Mouse (Mus musculus) stomach, embryonic 16.5 days (tissue): ENCODE measurements around the gene Gjc2. TPM values are rescaled to one million over a fixed set of nuclear protein-coding genes. Genes with fewer than 3 reads are reported as not detected.

Source experiments
- ATAC-seq: fragments of 200-750 bp; cut with Nextera tagmentation; 2 replicates; pipeline ENCODE4 v1.8.0; 2017; ENCODE audit warnings: moderate number of reproducible peaks, moderate TSS enrichment; ENCODE audit not compliant: insufficient read depth, low FRiP score
- H3K27ac ChIP-seq: fragments of 300-500 bp; sonication (generic); 2 replicates; pipeline ENCODE4 v1.5.1; 2014; ENCODE audit warnings: low read length
- H3K27me3 ChIP-seq: fragments of 300-500 bp; sonication (generic); 2 replicates; pipeline ENCODE4 v1.6.1; 2014; ENCODE audit warnings: low read length, control low read depth, mixed read lengths; ENCODE audit not compliant: control insufficient read depth, insufficient read depth
- H3K36me3 ChIP-seq: fragments of 300-500 bp; sonication (generic); 2 replicates; pipeline ENCODE4 v1.6.1; 2014; ENCODE audit warnings: low read length; ENCODE audit not compliant: control insufficient read depth, insufficient read depth
- H3K4me1 ChIP-seq: fragments of 300-500 bp; sonication (generic); 2 replicates; pipeline ENCODE4 v1.6.1; 2014; ENCODE audit warnings: low read length, control low read depth, mixed read lengths; ENCODE audit not compliant: control insufficient read depth, insufficient read depth
- H3K4me2 ChIP-seq: fragments of 300-500 bp; sonication (generic); 2 replicates; pipeline ENCODE4 v1.6.1; 2014; ENCODE audit warnings: low read depth, low read length, mixed read lengths
- H3K4me3 ChIP-seq: fragments of 300-500 bp; sonication (generic); replicated peaks from 2 replicates; pipeline ENCODE4 v1.5.1; 2014; ENCODE audit warnings: mild to moderate bottlenecking, low read length
- H3K9ac ChIP-seq: fragments of 300-500 bp; sonication (generic); 2 replicates; pipeline ENCODE4 v1.6.1; 2014; ENCODE audit warnings: low read length
- H3K9me3 ChIP-seq: fragments of 300-500 bp; sonication (generic); replicated peaks from 2 replicates; pipeline ENCODE4 v1.6.1; 2016; ENCODE audit warnings: low read length, control low read depth; ENCODE audit not compliant: control insufficient read depth
- WGBS: fragments of 180-500 bp; shearing (Covaris S2); extraction: QIAGEN DNeasy Blood & Tissue Kit; methylation state at CpG from one replicate; pipeline ENCODE4 v1.1.7; 2014; 5-methylcytosine and 5-hydroxymethylcytosine counted together
- polyA plus RNA-seq: library from polyadenylated mRNA; unstranded; fragments of >200 nt; fragmentation: Nextera tagmentation; extraction: Ambion mirVana; gene quantifications from 2 replicates; pipeline ENCODE4 v1.2.1, GENCODE M21; 2015

Gjc2 gene
- polyA plus RNA-seq: 0.62 and 0.64 TPM in 2 replicates

DNA sequence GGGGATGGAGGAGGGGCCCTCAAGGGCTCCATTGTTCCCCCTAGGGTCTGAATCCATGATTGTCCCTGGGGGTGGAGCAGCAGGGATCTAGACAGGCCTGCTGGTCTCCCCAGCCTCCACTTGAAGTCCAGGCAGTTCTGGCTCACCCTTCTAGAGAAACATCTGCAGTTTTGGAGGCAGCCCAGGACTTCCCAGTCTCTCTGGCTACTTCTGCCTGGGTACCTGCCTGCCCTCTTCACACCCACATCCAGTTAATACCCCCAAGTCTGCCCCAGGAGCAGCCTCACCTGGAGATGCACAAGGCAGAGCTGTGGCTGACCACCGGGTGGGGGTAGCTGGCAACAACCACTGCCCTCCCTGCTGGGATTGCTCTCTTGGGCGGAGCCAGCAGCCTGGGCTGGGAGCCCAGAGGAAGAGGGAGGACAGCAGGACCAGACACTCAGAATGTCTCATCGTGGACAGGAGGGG, at the start of gene Gjc2:
Gjc2 (minus strand) TSS at position 350 of the 468 bp plus-strand sequence.
- Histone ChIP-seq H3K9me3 (no peaks in the 10 kb centered on the region), H3K4me3 (no peak within 1 kb of the TSS), H3K36me3 (peaks cover 7% of the 10 kb centered on the region; the same call in 1 of the 2 replicates), H3K4me1 (peaks cover 12% of the 10 kb centered on the region), H3K27me3 (peaks cover 19% of the 10 kb centered on the region; the same call in 1 of the 2 replicates), H3K4me2 (0 out of 2 replicates have a peak within 1 kb of the TSS, but pooled peaks have one; percentile 7), H3K27ac (peak within 1 kb of the TSS; percentile 77), H3K9ac (peak within 1 kb of the TSS; percentile 24)
- peak; percentile 70; the same call in 1 of the 2 replicates for ATAC-seq
- 31% methylated on average over 3 of the region's 3 CpGs for WGBS

DNA sequence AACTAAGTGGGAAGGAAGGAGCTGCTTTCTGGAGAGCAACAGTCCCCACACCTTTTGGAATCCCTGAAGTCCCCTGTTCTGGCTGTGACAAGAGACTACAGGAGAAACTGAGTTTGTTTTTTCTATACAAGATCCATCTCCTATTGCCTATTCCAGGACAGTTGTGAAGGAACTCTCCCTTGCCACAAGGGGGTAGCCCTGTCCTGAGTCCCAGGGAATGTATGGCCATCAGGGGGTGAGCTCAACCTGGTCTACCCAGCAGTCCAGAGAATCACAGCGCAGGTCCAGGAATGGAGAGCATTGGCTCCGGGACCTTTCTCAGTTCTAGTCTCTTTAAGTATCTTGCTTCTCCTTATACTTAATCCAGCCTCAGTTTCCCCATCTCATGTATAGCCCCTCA, 49.8 kb upstream of the Gjc2 start:
- no peak overlapping the region for H3K4me3 ChIP-seq
- WGBS: 71% methylated on average over 2 of the region's 2 CpGs

DNA sequence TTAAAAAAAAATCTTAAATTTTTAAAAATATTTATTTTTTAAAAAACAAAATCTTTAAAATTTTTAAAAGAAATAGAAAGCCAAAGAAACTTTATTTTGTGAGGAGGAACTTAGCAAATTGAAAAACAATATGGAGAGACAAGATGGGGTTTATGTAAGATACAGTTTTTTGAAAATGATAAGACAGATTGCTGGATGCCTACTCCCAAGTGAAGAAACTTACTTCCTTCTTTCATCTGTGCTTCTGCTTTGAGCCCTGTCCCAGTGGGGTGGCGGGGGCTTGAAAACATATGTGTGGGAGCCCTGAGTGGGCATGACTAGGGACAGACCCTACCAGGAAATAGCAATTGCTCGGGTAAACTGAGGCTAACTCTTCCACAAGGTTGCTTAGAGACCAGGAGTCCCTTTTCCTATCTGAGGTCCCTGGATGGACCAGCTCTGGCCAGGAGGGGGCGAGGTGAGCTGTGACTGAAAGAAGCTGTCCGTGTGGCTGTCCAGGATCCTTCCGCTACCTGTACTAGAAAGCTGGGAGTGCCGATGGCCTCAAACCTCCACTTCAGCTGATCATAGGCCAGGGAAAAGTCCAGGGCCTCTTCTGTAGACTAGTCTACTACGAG, 47.2 kb upstream of the Gjc2 start:
- Histone ChIP-seq H3K36me3 (no peaks in the 10 kb centered on the region), H3K4me3 (no peak overlapping the region), H3K4me2 (no peak overlapping the region), H3K9ac (no peak overlapping the region), H3K27me3 (no peaks in the 10 kb centered on the region), H3K9me3 (no peaks in the 10 kb centered on the region), H3K27ac (no peak overlapping the region), H3K4me1 (peaks cover 16% of the 10 kb centered on the region)
- no peak for ATAC-seq
- WGBS: 10% methylated on average over 7 of the region's 7 CpGs

More for the DNA sequence above, 49.8 kb upstream of the Gjc2 start:
- Histone ChIP-seq H3K9ac (no peak overlapping the region), H3K36me3 (no peaks in the 10 kb centered on the region), H3K4me1 (no peaks in the 10 kb centered on the region), H3K27ac (no peak overlapping the region), H3K9me3 (no peaks in the 10 kb centered on the region), H3K4me2 (no peak overlapping the region), H3K27me3 (no peaks in the 10 kb centered on the region)
- no peak for ATAC-seq

DNA sequence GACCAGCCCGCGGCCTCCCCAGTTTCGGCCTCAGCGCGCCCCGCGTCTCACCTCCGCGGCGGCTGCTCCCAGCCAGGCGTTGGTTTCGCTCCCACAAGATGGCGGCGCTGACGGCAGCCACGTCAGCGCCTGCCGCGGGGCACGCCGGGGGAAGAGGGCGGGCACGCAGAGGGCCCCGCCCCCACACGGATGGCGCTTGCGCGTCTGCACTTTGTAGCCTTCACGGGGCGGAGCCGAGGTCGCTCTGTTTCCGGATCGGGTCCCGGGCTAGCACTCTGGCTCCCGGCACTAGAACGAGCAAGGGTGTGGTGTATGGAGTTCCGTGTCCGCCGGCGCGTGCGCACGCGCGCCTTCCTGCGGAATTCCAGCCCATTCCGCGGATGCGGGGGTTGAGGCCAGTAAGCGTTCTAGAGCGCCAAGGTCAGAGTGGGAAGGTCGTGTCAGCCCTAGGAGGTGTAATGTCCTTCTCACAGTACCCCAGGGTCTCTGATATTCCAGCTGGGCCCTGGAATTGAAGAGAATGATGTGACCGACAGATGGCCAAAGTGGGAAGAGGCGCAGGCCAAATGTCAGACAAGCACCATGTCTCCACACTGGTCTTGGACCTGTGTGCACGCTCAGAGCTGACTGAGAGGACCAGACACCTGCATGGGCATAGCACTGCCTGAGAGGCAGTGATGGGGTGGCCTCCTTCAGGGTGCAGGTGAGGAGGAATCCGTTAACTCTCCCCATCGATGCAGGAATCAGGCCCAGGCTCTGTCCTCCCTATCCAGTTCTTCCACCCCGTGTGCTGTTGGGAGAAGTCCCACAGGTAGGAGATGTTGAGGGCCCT, 45.3 kb upstream of the Gjc2 start, which contains the start of gene Arf1:
Arf1 (minus strand) TSS at position 149 of the 832 bp plus-strand sequence.
- peak within 1 kb of the TSS; percentile 100 for H3K9ac ChIP-seq
- peak within 1 kb of the TSS; percentile 100 for H3K4me3 ChIP-seq
- H3K9me3 ChIP-seq: no peaks in the 10 kb centered on the region
- H3K4me1 ChIP-seq: peaks cover 35% of the 10 kb centered on the region
- peak within 1 kb of the TSS; percentile 95 for H3K4me2 ChIP-seq
- peak within 1 kb of the TSS; percentile 98 for H3K27ac ChIP-seq
- no peaks in the 10 kb centered on the region for H3K36me3 ChIP-seq
- peak; percentile 97 for ATAC-seq
- H3K27me3 ChIP-seq: no peaks in the 10 kb centered on the region
- 4% methylated on average over 59 of the region's 59 CpGs for WGBS

DNA sequence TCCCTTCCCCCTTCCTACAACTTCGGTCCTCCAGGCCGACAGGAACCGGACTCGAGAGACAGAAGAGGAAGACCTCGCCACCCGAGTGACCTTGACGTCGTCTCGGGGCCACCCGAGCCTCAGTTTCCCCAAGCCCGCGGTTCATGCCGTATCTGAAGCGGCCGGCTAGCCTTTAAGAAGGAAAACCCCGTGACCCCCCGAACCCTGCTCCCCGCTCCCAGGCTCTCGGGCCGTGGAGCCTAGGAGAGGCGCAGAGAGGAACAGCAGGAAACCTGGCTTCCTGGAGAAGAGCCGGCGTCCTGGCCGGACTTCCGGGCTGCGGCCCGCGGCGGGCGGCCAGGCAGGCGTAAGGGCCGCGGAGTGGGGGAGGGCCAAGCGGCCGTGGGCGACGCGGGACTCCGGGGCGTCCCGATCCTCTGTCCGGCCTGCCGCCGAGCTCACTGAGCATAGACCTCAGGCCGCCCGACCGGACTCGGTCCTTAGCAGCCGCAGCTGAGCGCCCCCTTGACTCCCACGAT, 44.6 kb upstream of the Gjc2 start:
- peak overlapping the region; percentile 98 for H3K27ac ChIP-seq
- ATAC-seq: peak; percentile 81
- H3K36me3 ChIP-seq: no peaks in the 10 kb centered on the region
- H3K27me3 ChIP-seq: no peaks in the 10 kb centered on the region
- peaks cover 40% of the 10 kb centered on the region for H3K4me1 ChIP-seq
- H3K9ac ChIP-seq: peak overlapping the region; percentile 100
- WGBS: under 1% methylated on average over 51 of the region's 51 CpGs
- H3K4me2 ChIP-seq: peak overlapping the region; percentile 95
- H3K4me3 ChIP-seq: peak overlapping the region; percentile 100
- no peaks in the 10 kb centered on the region for H3K9me3 ChIP-seq

DNA sequence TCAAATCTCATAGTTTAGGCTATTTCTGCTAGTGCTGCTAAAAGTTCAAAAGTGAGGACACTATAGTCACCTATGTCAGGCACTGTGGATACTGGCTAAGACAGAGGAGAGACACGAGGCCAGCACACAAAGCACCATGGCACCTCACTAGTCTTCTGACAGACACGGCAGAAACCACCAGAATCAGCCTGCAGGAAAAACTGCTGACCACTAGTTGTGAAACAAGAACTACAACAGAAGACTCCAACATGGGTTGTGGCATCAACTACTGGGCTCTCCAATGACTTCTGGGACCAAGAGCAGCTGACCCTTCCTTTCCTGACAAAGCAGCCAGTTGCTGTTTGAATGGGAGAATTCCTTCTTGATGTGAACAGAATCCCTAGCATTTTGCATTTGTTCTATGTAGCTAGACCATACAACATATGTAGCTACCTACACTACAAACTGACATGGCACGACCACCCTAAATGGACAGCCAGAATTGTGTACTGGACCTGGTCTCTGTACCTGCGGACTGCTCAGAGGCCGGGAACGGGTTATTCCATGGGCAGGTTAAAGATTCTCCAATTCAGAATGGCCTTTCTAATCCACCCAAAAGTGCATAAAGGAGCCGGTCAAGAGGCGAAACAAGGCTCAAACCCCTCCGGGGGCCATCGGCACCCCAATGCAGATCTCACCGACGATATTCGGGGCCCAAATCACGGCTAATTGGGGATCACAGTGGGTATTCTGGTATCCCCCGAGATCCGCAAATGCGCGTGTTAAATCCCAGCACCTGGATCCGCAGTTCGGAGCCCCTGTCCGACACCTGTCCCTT, 44.0 kb upstream of the Gjc2 start:
- no peaks in the 10 kb centered on the region for H3K27me3 ChIP-seq
- no peaks in the 10 kb centered on the region for H3K9me3 ChIP-seq
- H3K27ac ChIP-seq: peak overlapping the region; percentile 98
- peak overlapping the region; percentile 100 for H3K4me3 ChIP-seq
- peak overlapping the region; percentile 95 for H3K4me2 ChIP-seq
- 2% methylated on average over 21 of the region's 21 CpGs for WGBS
- peaks cover 46% of the 10 kb centered on the region for H3K4me1 ChIP-seq
- no peak for ATAC-seq
- no peaks in the 10 kb centered on the region for H3K36me3 ChIP-seq
- H3K9ac ChIP-seq: peak overlapping the region; percentile 100

DNA sequence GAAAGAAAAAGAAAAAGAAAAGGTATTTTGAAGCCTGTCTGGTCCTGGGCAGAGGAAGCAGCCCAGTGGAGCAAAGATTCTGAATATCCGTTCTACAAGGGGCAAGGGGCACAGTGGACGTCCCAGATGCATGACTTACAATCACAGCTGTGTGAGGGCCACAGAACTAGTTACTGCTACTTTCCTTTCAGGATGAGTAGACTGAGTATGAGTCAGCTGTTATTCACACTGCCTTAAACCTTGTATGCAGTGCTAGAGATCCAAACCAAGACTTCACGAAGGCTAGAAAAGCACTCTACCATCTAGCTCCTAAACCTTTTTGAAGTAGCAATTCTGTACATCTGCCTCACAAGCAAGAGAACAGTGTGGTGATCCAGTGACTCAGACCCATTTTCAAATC, 43.2 kb upstream of the Gjc2 start:
- Histone ChIP-seq H3K27ac (peak overlapping the region; percentile 98), H3K36me3 (no peaks in the 10 kb centered on the region), H3K4me1 (peaks cover 49% of the 10 kb centered on the region), H3K27me3 (no peaks in the 10 kb centered on the region), H3K9ac (peak overlapping the region; percentile 100), H3K4me3 (peak overlapping the region; percentile 100), H3K9me3 (no peaks in the 10 kb centered on the region), H3K4me2 (peak overlapping the region; percentile 95)
- WGBS: 30% methylated on average over 3 of the region's 3 CpGs
- ATAC-seq: no peak

DNA sequence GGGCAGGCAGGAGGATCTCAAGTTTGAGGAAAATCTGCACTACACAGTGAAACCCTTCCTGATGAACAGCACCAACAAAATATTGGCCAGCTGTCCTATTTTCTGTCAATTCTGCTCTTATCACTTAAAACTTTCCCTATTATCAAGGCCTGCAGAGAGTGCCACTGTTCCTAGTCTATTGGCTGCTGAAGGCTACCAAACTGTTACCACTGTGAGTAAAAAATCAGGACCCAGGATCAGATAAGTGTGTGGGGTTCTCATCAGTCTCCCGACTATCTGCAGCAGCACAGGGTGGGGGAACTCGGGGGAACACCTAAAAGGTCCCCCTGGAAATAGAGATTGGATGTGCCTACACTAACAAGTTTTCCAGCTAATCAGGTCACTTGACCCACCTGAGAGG, 42.2 kb upstream of the Gjc2 start:
- 68% methylated on average over 2 of the region's 2 CpGs for WGBS
- no peak for ATAC-seq
- H3K4me1 ChIP-seq: peaks cover 59% of the 10 kb centered on the region
- H3K4me3 ChIP-seq: peak overlapping the region; percentile 100; the same call in 1 of the 2 replicates
- no peaks in the 10 kb centered on the region for H3K36me3 ChIP-seq
- no peaks in the 10 kb centered on the region for H3K9me3 ChIP-seq
- peak overlapping the region; percentile 3; the same call in 1 of the 2 replicates for H3K9ac ChIP-seq
- H3K4me2 ChIP-seq: peak overlapping the region; percentile 95
- no peaks in the 10 kb centered on the region for H3K27me3 ChIP-seq
- no peak overlapping the region for H3K27ac ChIP-seq
